Comparison of ENCODE assay signal across 17 mouse cellular contexts in the genomic region with DNA sequence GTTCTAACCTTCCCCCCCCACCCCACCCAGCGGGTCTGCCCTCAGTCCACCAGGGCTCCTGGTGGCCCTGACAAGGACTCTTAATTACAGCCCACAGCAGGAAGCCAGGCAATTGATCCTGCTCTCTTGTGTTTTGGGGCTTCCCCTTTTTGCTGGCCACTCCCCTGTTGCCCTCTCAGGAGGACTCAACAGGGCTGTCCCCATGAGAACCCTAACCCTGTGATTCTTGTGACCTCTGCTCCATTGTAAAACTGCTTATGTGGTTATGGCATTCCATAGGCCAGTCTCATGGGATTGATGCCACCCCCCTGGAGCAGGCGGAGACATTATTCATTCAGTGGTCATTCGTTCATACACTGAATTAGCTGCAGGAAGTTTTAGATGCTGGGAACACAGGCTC. TPM values are rescaled to one million over a fixed set of nuclear protein-coding genes. Genes with fewer than 3 reads are reported as not detected.
A peak's percentile ranks its signal among the peaks of the same experiment; 100 is the strongest.
DNase-seq lines count a peak whose midpoint lies in the region; ATAC-seq and TF ChIP-seq lines count a peak whose summit lies in the region.
"Had no signal": no experiment of that assay in that cellular context is flagged by ENCODE, and none has a peak within 500 bp of the region (broad histone marks: within the 10 kb centered on the region; RNA-seq: fewer than 3 reads in every experiment).

No protein-coding gene starts in this region.

- H3K4me3 ChIP-seq in intestine, postnatal 0 days (ENCODE audit: low read depth, low read length): no peak overlapping the region
- H3K4me3 ChIP-seq: embryonic facial prominence, embryonic 13.5 days; forebrain, embryonic 15.5 days; heart, embryonic 15.5 days; myocyte had no signal

- H3K27me3 ChIP-seq in intestine, postnatal 0 days (replicated peaks; ENCODE audit: control insufficient read depth, insufficient read depth, low read length): no peaks in the 10 kb centered on the region
- H3K27me3 ChIP-seq: embryonic facial prominence, embryonic 13.5 days; forebrain, embryonic 15.5 days; heart, embryonic 15.5 days had no signal

- TF ChIP-seq CTCF in intestine, postnatal 0 days (IDR thresholded peaks at IDR 0.05; ENCODE audit: low read depth): no peak

- H3K36me3 ChIP-seq in intestine, postnatal 0 days (ENCODE audit: control insufficient read depth, insufficient read depth): no peaks in the 10 kb centered on the region
- H3K36me3 ChIP-seq: embryonic facial prominence, embryonic 13.5 days; forebrain, embryonic 15.5 days; heart, embryonic 15.5 days had no signal

- no peak overlapping the region for H3K4me2 ChIP-seq in intestine, postnatal 0 days (replicated peaks; ENCODE audit: low read depth)
- H3K4me2 ChIP-seq: embryonic facial prominence, embryonic 13.5 days; forebrain, embryonic 15.5 days; heart, embryonic 15.5 days had no signal

- DNase-seq in spleen, postnatal 36 days (ENCODE audit: low spot score in 2 of 2): peak; percentile 68 to 76
- DNase-seq in spleen, postnatal 14 days (ENCODE audit: low spot score in 2 of 2): no peak
- no peak for DNase-seq in urinary bladder, postnatal 10 days (ENCODE audit: low spot score)
- DNase-seq in kidney, postnatal 25 days: no peak
- DNase-seq in cerebellum, adult 18-20 months: no peak
- DNase-seq: adrenal gland, postnatal 14 days; cerebellum, adult 9-10 months; gastrocnemius, postnatal 14 days; kidney, adult 11 months; kidney, postnatal 4 days had no signal

- no peak overlapping the region for H3K9ac ChIP-seq in intestine, postnatal 0 days (ENCODE audit: low read depth, low read length)
- H3K9ac ChIP-seq: embryonic facial prominence, embryonic 13.5 days; forebrain, embryonic 15.5 days; heart, embryonic 15.5 days; liver, embryonic 14.5 days had no signal

- ATAC-seq in activated CD4-positive, CD25-positive, alpha-beta regulatory T cell, adult 4 months: peak; percentile 41
- peak; percentile 74 for ATAC-seq in intestine, postnatal 0 days
- ATAC-seq: forebrain, embryonic 15.5 days had no signal

- 46% methylated on average over 3 of the region's 3 CpGs for WGBS in intestine, postnatal 0 days

- no peaks in the 10 kb centered on the region for H3K9me3 ChIP-seq in intestine, postnatal 0 days (ENCODE audit: control insufficient read depth)
- H3K9me3 ChIP-seq: embryonic facial prominence, embryonic 13.5 days; forebrain, embryonic 15.5 days; heart, embryonic 15.5 days had no signal

- peak overlapping the region; percentile 50; the same call in 1 of the 2 replicates for H3K27ac ChIP-seq in intestine, postnatal 0 days (ENCODE audit: low read depth, low read length)
- H3K27ac ChIP-seq: embryonic facial prominence, embryonic 13.5 days; forebrain, embryonic 15.5 days; heart, embryonic 15.5 days; liver, embryonic 14.5 days had no signal

- peaks cover 13% of the 10 kb centered on the region; the same call in 1 of the 2 replicates for H3K4me1 ChIP-seq in intestine, postnatal 0 days (replicated peaks; ENCODE audit: control insufficient read depth, insufficient read depth, low read length)
- H3K4me1 ChIP-seq: forebrain, embryonic 15.5 days had no signal

RNA-seq across cellular contexts. Expression of gene Stk10, which starts 30.6 kb away (rescaled TPM):
- polyA plus RNA-seq in activated CD4-positive, CD25-positive, alpha-beta regulatory T cell, adult 4 months (2017; shearing (Covaris generic)): 100 to 1,000 TPM in 1 of 2 experiments, 10 to 100 TPM in 1; 66.9 to 116 TPM
- 2.6 and 2.7 TPM in 2 replicates for polyA plus RNA-seq in intestine, postnatal 0 days (2015; fragmentation: Nextera tagmentation; extraction: Ambion mirVana)

RNA-seq across cellular contexts. Expression of gene Efcab9, which starts 31.8 kb away (rescaled TPM):
- polyA plus RNA-seq in activated CD4-positive, CD25-positive, alpha-beta regulatory T cell, adult 4 months (2017; shearing (Covaris generic)): 1 to 10 TPM; 1.1 to 1.2 TPM
- polyA plus RNA-seq in intestine, postnatal 0 days (2015; fragmentation: Nextera tagmentation; extraction: Ambion mirVana): 0.21 and 0.58 TPM in 2 replicates
- polyA plus RNA-seq: embryonic facial prominence, embryonic 13.5 days had no signal

Comparison
In these comparisons a context has a peak if more than half of its experiments do, and no peak if none do; other contexts are left out.
1. DNase-seq: peak in spleen, postnatal 36 days (2 of 2); none in spleen, postnatal 14 days (0 of 2), urinary bladder, postnatal 10 days (single experiment), kidney, postnatal 25 days (0 of 2) and cerebellum, adult 18-20 months (0 of 2).
2. RNA of gene Stk10, which starts 30.6 kb away (polyA plus RNA-seq): 66.9 to 116 TPM in activated CD4-positive, CD25-positive, alpha-beta regulatory T cell, adult 4 months; 2.6 to 2.7 TPM in intestine, postnatal 0 days; every median in the first group is over 10 times any median in the second.